Mouse (Mus musculus) myocyte (in vitro differentiated cells): ENCODE measurements around the gene N4bp2l2. TPM values are rescaled to one million over a fixed set of nuclear protein-coding genes. Genes with fewer than 3 reads are reported as not detected.

Source experiments
- H3K27me3 ChIP-seq: one replicate; pipeline ENCODE4 v1.6.1; 2011; ENCODE audit not compliant: control insufficient read depth, insufficient read depth, insufficient read length
- H3K36me3 ChIP-seq: one replicate; pipeline ENCODE4 v1.6.1; 2011; ENCODE audit not compliant: control insufficient read depth, insufficient read depth
- H3K4me2 ChIP-seq: one replicate; pipeline ENCODE4 v1.6.1; 2011; ENCODE audit warnings: low read depth, control low read depth
- H3K4me3 ChIP-seq: one replicate; pipeline ENCODE4 v1.5.1; 2011; ENCODE audit warnings: mild to moderate bottlenecking, control low read depth, moderate library complexity
- H3K79me2 ChIP-seq: one replicate; pipeline ENCODE4 v1.6.1; 2011; ENCODE audit not compliant: control insufficient read depth, insufficient read depth
- H3ac ChIP-seq: one replicate; pipeline ENCODE4 v1.6.1; 2011; ENCODE audit not compliant: control insufficient read depth, insufficient read length
- CEBPB ChIP-seq: IDR thresholded peaks from 2 replicates; pipeline ENCODE4 v1.6.1; 2011; ENCODE audit warnings: mild to moderate bottlenecking, moderate library complexity; ENCODE audit not compliant: poor library complexity, insufficient read depth, severe bottlenecking
- E2F4 ChIP-seq: IDR thresholded peaks from one replicate; pipeline ENCODE4 v1.6.1; 2011; ENCODE audit warnings: mild to moderate bottlenecking, control low read depth, moderate library complexity; ENCODE audit not compliant: insufficient read depth
- MAX ChIP-seq: IDR thresholded peaks from one replicate; pipeline ENCODE4 v1.6.1; 2011; ENCODE audit warnings: low read depth, mild to moderate bottlenecking, control low read depth
- MYOD1 ChIP-seq, 3 experiments: IDR thresholded peaks; one replicate each; pipeline ENCODE4 v1.6.1; 2011; ENCODE audit warnings: control low read depth in 2 of 3, low read depth in 2 of 3, mild to moderate bottlenecking in 2 of 3, moderate library complexity in 1 of 3; ENCODE audit not compliant: insufficient read length in 2 of 3, control insufficient read depth in 1 of 3
- MYOG ChIP-seq, 3 experiments: IDR thresholded peaks; one replicate each; pipeline ENCODE4 v1.6.1; 2011; ENCODE audit warnings: control low read depth in 2 of 3, low read depth in 2 of 3, mild to moderate bottlenecking in 2 of 3; ENCODE audit not compliant: insufficient read length in 2 of 3, control insufficient read depth in 1 of 3, insufficient read depth in 1 of 3
- POLR2A ChIP-seq: IDR thresholded peaks from one replicate; pipeline ENCODE4 v1.6.1; 2011; ENCODE audit warnings: low read depth, mild to moderate bottlenecking, control low read depth, moderate library complexity; ENCODE audit not compliant: insufficient read length
- POLR2AphosphoS2 ChIP-seq: IDR thresholded peaks from one replicate; pipeline ENCODE4 v1.6.1; 2011; ENCODE audit warnings: low read depth, control low read depth; ENCODE audit not compliant: insufficient read length
- REST ChIP-seq: IDR thresholded peaks from one replicate; pipeline ENCODE4 v1.6.1; 2011; ENCODE audit warnings: mild to moderate bottlenecking, control low read depth, moderate library complexity; ENCODE audit not compliant: insufficient read depth, insufficient read length
- SRF ChIP-seq: IDR thresholded peaks from one replicate; pipeline ENCODE4 v1.6.1; 2011; ENCODE audit warnings: low read depth; ENCODE audit not compliant: control insufficient read depth, insufficient read length
- TCF12 ChIP-seq: IDR thresholded peaks from one replicate; pipeline ENCODE4 v1.6.1; 2011; ENCODE audit warnings: mild to moderate bottlenecking, control low read depth; ENCODE audit not compliant: poor library complexity, insufficient read depth, severe bottlenecking
- TCF3 ChIP-seq: IDR thresholded peaks from one replicate; pipeline ENCODE4 v1.6.1; 2011; ENCODE audit warnings: low read depth, control low read depth; ENCODE audit not compliant: insufficient read length
- USF1 ChIP-seq: IDR thresholded peaks from one replicate; pipeline ENCODE4 v1.6.1; 2011; ENCODE audit warnings: low read depth, mild to moderate bottlenecking, control low read depth, moderate library complexity
- polyA plus RNA-seq: library from polyadenylated mRNA; unstranded; fragments of >200 nt; fragmentation: generic; extraction: Trizol; gene quantifications from one replicate; pipeline ENCODE4 v1.2.1, GENCODE M21; 2012; ENCODE audit warnings: missing spikeins

N4bp2l2 gene
- polyA plus RNA-seq, 1 experiment, result 21.6 TPM

- peak overlapping the region; percentile 75 for H3K4me2 ChIP-seq
- TF ChIP-seq REST (no peak), E2F4 (no peak)
- no peaks in the 10 kb centered on the region for H3K27me3 ChIP-seq
- no peak overlapping the region for H3ac ChIP-seq
- H3K36me3 ChIP-seq, result no peaks in the 10 kb centered on the region
- H3K79me2 ChIP-seq, result no peaks in the 10 kb centered on the region
- H3K4me3 ChIP-seq, result no peak overlapping the region
Measured at GRCm38 (mm10) chr5:150595366-150596016, 70.5 kb downstream of the N4bp2l2 start.

GRCm38 (mm10) chr5:150594649-150595339 is 71.2 kb downstream of the N4bp2l2 start:
- no peaks in the 10 kb centered on the region for H3K79me2 ChIP-seq
- H3K27me3 ChIP-seq, result no peaks in the 10 kb centered on the region
- peak overlapping the region; percentile 25 for H3K4me3 ChIP-seq
- no peak for TF ChIP-seq E2F4
- no peak for TF ChIP-seq MYOD1 (IDR thresholded peaks at IDR 0.05; ENCODE audit: control insufficient read depth in 1 of 3, insufficient read length in 2 of 3, low read depth in 2 of 3)
- TF ChIP-seq REST, result no peak
- no peak for TF ChIP-seq POLR2AphosphoS2
- TF ChIP-seq TCF3, result no peak
- no peak for TF ChIP-seq TCF12
- TF ChIP-seq POLR2A, result no peak
- no peak for TF ChIP-seq CEBPB
- TF ChIP-seq USF1, result no peak
- TF ChIP-seq SRF, result no peak
- no peak for TF ChIP-seq MYOG (IDR thresholded peaks at IDR 0.05; ENCODE audit: control insufficient read depth in 1 of 3, insufficient read depth in 1 of 3, insufficient read length in 2 of 3, low read depth in 2 of 3)
- TF ChIP-seq MAX, result no peak
- no peaks in the 10 kb centered on the region for H3K36me3 ChIP-seq
- peak overlapping the region; percentile 66 for H3ac ChIP-seq
- H3K4me2 ChIP-seq, result peak overlapping the region; percentile 75

GRCm38 (mm10) chr5:150593756-150594648 is 72.0 kb downstream of the N4bp2l2 start:
- H3K4me2 ChIP-seq, result peak overlapping the region; percentile 75
- no peaks in the 10 kb centered on the region for H3K79me2 ChIP-seq
- peak overlapping the region; percentile 25 for H3K4me3 ChIP-seq
- TF ChIP-seq POLR2A (no peak), MYOG (IDR thresholded peaks at IDR 0.05; ENCODE audit: control insufficient read depth in 1 of 3, insufficient read depth in 1 of 3, insufficient read length in 2 of 3, low read depth in 2 of 3) (no peak), TCF3 (no peak), USF1 (no peak)
- peak overlapping the region; percentile 66 for H3ac ChIP-seq
- no peaks in the 10 kb centered on the region for H3K27me3 ChIP-seq
- H3K36me3 ChIP-seq, result no peaks in the 10 kb centered on the region

- TF ChIP-seq E2F4, result no peak
- TF ChIP-seq TCF3, result no peak
- H3K36me3 ChIP-seq, result no peaks in the 10 kb centered on the region
- no peaks in the 10 kb centered on the region for H3K79me2 ChIP-seq
- H3ac ChIP-seq, result peak overlapping the region; percentile 66
- peak overlapping the region; percentile 25 for H3K4me3 ChIP-seq
- H3K4me2 ChIP-seq, result peak overlapping the region; percentile 18
- H3K27me3 ChIP-seq, result no peaks in the 10 kb centered on the region
Measured at GRCm38 (mm10) chr5:150592904-150593755, 72.9 kb downstream of the N4bp2l2 start.
